Mouse (Mus musculus): ENCODE results near the gene Knstrn. TPM values are rescaled to one million over a fixed set of nuclear protein-coding genes. Genes with fewer than 3 reads are reported as not detected.

Knstrn gene
- polyA plus RNA-seq, 1 experiment from 2014 or later: 86.7 TPM

DNA sequence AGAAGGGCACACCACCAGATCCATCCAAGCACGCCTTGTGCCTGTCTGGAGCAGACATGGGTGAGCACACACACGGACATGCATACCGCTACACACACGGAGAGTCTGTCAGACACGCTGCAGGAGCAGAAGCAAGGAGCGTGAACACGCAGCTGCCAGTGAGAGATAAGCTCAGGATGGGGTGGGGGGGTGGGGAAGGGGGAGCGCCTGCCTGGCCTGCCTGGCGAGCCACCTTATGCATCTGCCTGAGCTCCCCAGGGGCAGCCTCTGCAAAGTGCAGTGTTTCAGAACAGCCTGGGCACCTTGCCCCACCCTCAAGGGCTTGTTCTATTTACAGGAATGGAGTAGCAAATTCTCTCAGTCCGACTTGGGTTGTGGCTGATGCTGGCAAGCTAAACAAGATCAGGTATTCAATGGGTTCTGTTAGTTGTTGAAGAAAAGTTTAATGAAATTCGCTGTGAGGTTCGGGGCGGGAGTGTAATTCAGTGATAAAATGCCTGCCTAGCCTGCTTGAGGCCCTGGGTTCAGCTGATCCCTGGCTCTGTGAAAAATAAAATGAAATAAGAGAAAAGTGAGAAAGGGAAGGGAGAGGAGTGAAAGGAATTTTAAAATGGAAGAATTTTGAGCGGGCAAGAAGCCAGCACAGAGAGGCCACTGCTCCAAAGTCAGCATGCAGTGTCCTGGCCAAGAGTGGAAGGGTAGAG, 74.2 kb downstream of the Knstrn start:
- no peaks in the 10 kb centered on the region for H3K36me3 ChIP-seq (ENCODE audit: control insufficient read depth, insufficient read depth, low read length)
- H3K4me2 ChIP-seq (ENCODE audit: low read depth, low read length): no peak overlapping the region
- no peak overlapping the region for H3K4me3 ChIP-seq (replicated peaks; ENCODE audit: low read length)
- H3K27me3 ChIP-seq (ENCODE audit: control insufficient read depth, insufficient read depth, low read length): peaks cover 6% of the 10 kb centered on the region; the same call in 1 of the 2 replicates
- ATAC-seq (ENCODE audit: insufficient read depth, low FRiP score): 0 out of 2 replicates have a peak, but pooled peaks have one; percentile 19
- no peak overlapping the region for H3K27ac ChIP-seq (ENCODE audit: low read length)
- WGBS: 21% methylated on average over 14 of the region's 14 CpGs
- no peaks in the 10 kb centered on the region for H3K9me3 ChIP-seq (replicated peaks; ENCODE audit: control insufficient read depth, low read length)
- H3K9ac ChIP-seq (ENCODE audit: low read length): no peak overlapping the region
- peaks cover 7% of the 10 kb centered on the region; the same call in 1 of the 2 replicates for H3K4me1 ChIP-seq (ENCODE audit: control insufficient read depth, insufficient read depth, low read length)

- Histone ChIP-seq H3K9me3 (replicated peaks; ENCODE audit: control insufficient read depth, low read length) (no peaks in the 10 kb centered on the region), H3K4me3 (replicated peaks; ENCODE audit: low read length) (no peak overlapping the region), H3K27me3 (ENCODE audit: control insufficient read depth, insufficient read depth, low read length) (peaks cover 22% of the 10 kb centered on the region), H3K4me1 (ENCODE audit: control insufficient read depth, insufficient read depth, low read length) (peaks cover 5% of the 10 kb centered on the region), H3K36me3 (ENCODE audit: control insufficient read depth, insufficient read depth, low read length) (no peaks in the 10 kb centered on the region), H3K27ac (ENCODE audit: low read length) (no peak overlapping the region), H3K9ac (ENCODE audit: low read length) (no peak overlapping the region), H3K4me2 (ENCODE audit: low read depth, low read length) (no peak overlapping the region)
- no peak for ATAC-seq (ENCODE audit: insufficient read depth, low FRiP score)
- WGBS: 89% methylated on average over 4 of the region's 4 CpGs
Observed at GRCm38 (mm10) chr2:118891173-118891572, 77.4 kb downstream of the Knstrn start.

DNA sequence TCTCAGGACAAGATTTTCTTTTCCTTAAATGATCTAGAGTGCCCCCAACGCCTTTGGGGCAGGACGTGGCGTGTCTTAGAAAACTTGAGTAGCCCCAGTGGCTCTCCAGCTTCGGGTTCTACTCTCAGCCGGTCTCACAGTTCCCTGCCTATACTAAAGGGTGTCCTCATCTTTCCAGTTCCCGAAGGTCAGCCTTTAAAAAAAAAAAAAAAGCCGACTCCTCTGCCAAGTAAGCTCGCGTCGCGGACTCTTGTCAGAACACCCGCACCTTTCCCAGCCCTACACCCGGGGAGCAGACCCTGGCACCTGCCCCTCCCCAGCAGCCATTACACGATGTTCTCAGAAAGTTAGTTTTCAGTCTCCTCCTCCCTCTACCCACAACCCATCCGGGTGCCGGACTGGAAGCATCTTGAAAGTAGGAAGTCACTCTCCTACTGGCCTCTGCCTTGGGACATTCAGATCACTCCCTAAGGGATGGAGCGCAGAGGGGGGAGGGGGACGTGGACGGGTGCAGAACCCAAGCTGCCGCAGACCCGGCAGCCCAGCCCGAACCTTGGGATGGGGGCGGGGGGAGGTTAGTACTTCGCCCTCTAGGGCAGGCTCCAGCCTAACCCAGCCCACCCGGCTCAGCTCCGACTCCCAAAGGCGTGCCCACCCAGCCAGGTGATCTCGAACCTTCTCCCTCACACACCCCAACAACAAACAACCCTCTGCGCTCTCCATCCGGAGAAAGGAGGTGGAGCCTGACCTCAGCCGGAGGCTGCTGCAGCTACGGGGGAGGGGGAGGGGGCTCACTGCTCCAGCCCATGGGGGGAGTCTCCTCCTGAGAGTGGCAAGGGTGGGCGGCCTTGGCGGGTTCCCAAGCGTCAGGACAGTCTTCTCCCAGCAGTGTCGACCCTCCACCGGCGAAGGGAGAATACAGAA, 82.4 kb downstream of the Knstrn start:
- Histone ChIP-seq H3K4me3 (replicated peaks; ENCODE audit: low read length) (peak overlapping the region; percentile 49), H3K36me3 (ENCODE audit: control insufficient read depth, insufficient read depth, low read length) (no peaks in the 10 kb centered on the region), H3K4me1 (ENCODE audit: control insufficient read depth, insufficient read depth, low read length) (peaks cover 19% of the 10 kb centered on the region), H3K4me2 (ENCODE audit: low read depth, low read length) (peak overlapping the region; percentile 80), H3K27me3 (ENCODE audit: control insufficient read depth, insufficient read depth, low read length) (peaks cover 62% of the 10 kb centered on the region), H3K27ac (ENCODE audit: low read length) (no peak overlapping the region), H3K9me3 (replicated peaks; ENCODE audit: control insufficient read depth, low read length) (no peaks in the 10 kb centered on the region), H3K9ac (ENCODE audit: low read length) (peak overlapping the region; percentile 56)
- 2% methylated on average over 38 of the region's 38 CpGs for WGBS
- peak; percentile 48 for ATAC-seq (ENCODE audit: insufficient read depth, low FRiP score)

GRCm38 (mm10) chr2:118896914-118897291, 83.1 kb downstream of the Knstrn start:
- WGBS: 1% methylated on average over 13 of the region's 13 CpGs
- Histone ChIP-seq H3K27me3 (ENCODE audit: control insufficient read depth, insufficient read depth, low read length) (peaks cover 61% of the 10 kb centered on the region), H3K27ac (ENCODE audit: low read length) (no peak overlapping the region), H3K9me3 (replicated peaks; ENCODE audit: control insufficient read depth, low read length) (no peaks in the 10 kb centered on the region), H3K9ac (ENCODE audit: low read length) (peak overlapping the region; percentile 56), H3K4me3 (replicated peaks; ENCODE audit: low read length) (peak overlapping the region; percentile 49), H3K36me3 (ENCODE audit: control insufficient read depth, insufficient read depth, low read length) (no peaks in the 10 kb centered on the region), H3K4me1 (ENCODE audit: control insufficient read depth, insufficient read depth, low read length) (peaks cover 19% of the 10 kb centered on the region), H3K4me2 (ENCODE audit: low read depth, low read length) (peak overlapping the region; percentile 80)
- ATAC-seq (ENCODE audit: insufficient read depth, low FRiP score): no peak

DNA sequence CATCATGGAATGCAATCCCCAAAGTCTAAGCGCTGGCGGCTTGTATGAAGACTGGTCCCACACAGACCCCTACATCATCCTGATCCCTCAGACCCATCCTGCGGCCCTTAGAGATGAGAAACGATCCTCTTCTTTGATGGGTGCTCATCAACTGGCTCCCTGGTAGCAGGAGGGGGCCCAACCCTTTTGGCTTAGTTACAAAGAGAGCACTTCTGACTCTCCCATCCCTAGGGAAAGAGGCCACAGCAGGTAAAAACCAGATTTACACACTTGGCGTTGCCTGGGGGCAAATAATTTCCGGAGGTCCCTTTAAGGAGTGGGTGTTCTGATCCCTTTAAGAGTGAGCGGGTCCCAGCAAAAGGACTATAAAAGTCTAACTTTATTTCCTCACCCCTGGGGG, 83.6 kb downstream of the Knstrn start:
- H3K36me3 ChIP-seq (ENCODE audit: control insufficient read depth, insufficient read depth, low read length): no peaks in the 10 kb centered on the region
- H3K9ac ChIP-seq (ENCODE audit: low read length): peak overlapping the region; percentile 56; the same call in 1 of the 2 replicates
- WGBS: 6% methylated on average over 7 of the region's 7 CpGs
- peaks cover 59% of the 10 kb centered on the region for H3K27me3 ChIP-seq (ENCODE audit: control insufficient read depth, insufficient read depth, low read length)
- H3K9me3 ChIP-seq (replicated peaks; ENCODE audit: control insufficient read depth, low read length): no peaks in the 10 kb centered on the region
- ATAC-seq (ENCODE audit: insufficient read depth, low FRiP score): no peak
- H3K4me1 ChIP-seq (ENCODE audit: control insufficient read depth, insufficient read depth, low read length): peaks cover 19% of the 10 kb centered on the region
- H3K27ac ChIP-seq (ENCODE audit: low read length): no peak overlapping the region
- H3K4me3 ChIP-seq (replicated peaks; ENCODE audit: low read length): peak overlapping the region; percentile 49; the same call in 1 of the 2 replicates
- H3K4me2 ChIP-seq (ENCODE audit: low read depth, low read length): peak overlapping the region; percentile 80

DNA sequence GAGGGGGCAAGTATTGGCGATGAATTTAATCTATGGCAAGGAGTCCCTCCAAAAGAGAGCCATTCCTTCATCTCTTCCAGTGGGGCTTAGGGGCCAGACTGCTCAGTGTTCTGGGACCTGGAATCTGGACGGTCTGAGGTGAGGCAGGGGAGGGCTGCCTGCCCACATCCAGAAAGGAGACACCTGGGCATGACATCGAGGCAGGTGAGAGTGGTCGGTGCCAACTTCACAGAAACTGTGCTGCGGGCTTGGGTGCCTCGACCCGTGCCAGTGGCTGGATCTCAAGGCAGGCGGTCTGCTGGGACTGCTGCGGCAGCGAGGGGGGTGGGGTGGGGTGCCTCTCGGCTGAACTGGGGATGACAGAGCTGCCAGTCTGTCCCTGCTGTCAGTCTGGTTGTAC, 84.0 kb downstream of the Knstrn start:
- Histone ChIP-seq H3K9ac (ENCODE audit: low read length) (no peak overlapping the region), H3K4me3 (replicated peaks; ENCODE audit: low read length) (no peak overlapping the region), H3K9me3 (replicated peaks; ENCODE audit: control insufficient read depth, low read length) (no peaks in the 10 kb centered on the region), H3K4me2 (ENCODE audit: low read depth, low read length) (no peak overlapping the region), H3K4me1 (ENCODE audit: control insufficient read depth, insufficient read depth, low read length) (peaks cover 21% of the 10 kb centered on the region), H3K27me3 (ENCODE audit: control insufficient read depth, insufficient read depth, low read length) (peaks cover 59% of the 10 kb centered on the region), H3K36me3 (ENCODE audit: control insufficient read depth, insufficient read depth, low read length) (no peaks in the 10 kb centered on the region), H3K27ac (ENCODE audit: low read length) (no peak overlapping the region)
- 5% methylated on average over 11 of the region's 11 CpGs for WGBS
- no peak for ATAC-seq (ENCODE audit: insufficient read depth, low FRiP score)

GRCm38 (mm10) chr2:118898771-118899170, 85.0 kb downstream of the Knstrn start:
- no peak overlapping the region for H3K27ac ChIP-seq (ENCODE audit: low read length)
- no peak overlapping the region for H3K9ac ChIP-seq (ENCODE audit: low read length)
- H3K36me3 ChIP-seq (ENCODE audit: control insufficient read depth, insufficient read depth, low read length): no peaks in the 10 kb centered on the region
- no peaks in the 10 kb centered on the region for H3K9me3 ChIP-seq (replicated peaks; ENCODE audit: control insufficient read depth, low read length)
- H3K4me2 ChIP-seq (ENCODE audit: low read depth, low read length): no peak overlapping the region
- H3K4me1 ChIP-seq (ENCODE audit: control insufficient read depth, insufficient read depth, low read length): peaks cover 28% of the 10 kb centered on the region
- peaks cover 59% of the 10 kb centered on the region for H3K27me3 ChIP-seq (ENCODE audit: control insufficient read depth, insufficient read depth, low read length)
- no peak overlapping the region for H3K4me3 ChIP-seq (replicated peaks; ENCODE audit: low read length)
- 20% methylated on average over 4 of the region's 4 CpGs for WGBS
- no peak for ATAC-seq (ENCODE audit: insufficient read depth, low FRiP score)

- no peaks in the 10 kb centered on the region for H3K9me3 ChIP-seq (replicated peaks; ENCODE audit: control insufficient read depth, low read length)
- peaks cover 56% of the 10 kb centered on the region for H3K27me3 ChIP-seq (ENCODE audit: control insufficient read depth, insufficient read depth, low read length)
- peaks cover 28% of the 10 kb centered on the region for H3K4me1 ChIP-seq (ENCODE audit: control insufficient read depth, insufficient read depth, low read length)
- H3K36me3 ChIP-seq (ENCODE audit: control insufficient read depth, insufficient read depth, low read length): no peaks in the 10 kb centered on the region
- no peak overlapping the region for H3K4me3 ChIP-seq (replicated peaks; ENCODE audit: low read length)
- WGBS: 26% methylated on average over 7 of the region's 7 CpGs
- no peak overlapping the region for H3K27ac ChIP-seq (ENCODE audit: low read length)
- ATAC-seq (ENCODE audit: insufficient read depth, low FRiP score): no peak
- no peak overlapping the region for H3K9ac ChIP-seq (ENCODE audit: low read length)
- no peak overlapping the region for H3K4me2 ChIP-seq (ENCODE audit: low read depth, low read length)
Observed at GRCm38 (mm10) chr2:118899306-118899705, 85.5 kb downstream of the Knstrn start.

All from stomach, embryonic 16.5 days (tissue).